Mouse (Mus musculus) midbrain, embryonic 11.5 days (tissue): ENCODE measurements at regions not wholly inside any gene's neighbourhood (a gene's known extent, or its start where the extent isn't known, plus 50 kb on each side); places are given as distances from the start of the nearest gene placed in this dataset.

Experiments
- ATAC-seq: fragments of 200-750 bp; cut with Nextera tagmentation; 2 replicates; pipeline ENCODE4 v1.8.0; 2017; ENCODE audit warnings: moderate TSS enrichment, moderate library complexity; ENCODE audit not compliant: low FRiP score
- DNase-seq: peaks from one replicate; pipeline ENCODE4 v3.0.0; 2015; ENCODE audit warnings: low spot score; ENCODE audit errors: missing footprints
- H3K27ac ChIP-seq: fragments of 300-500 bp; sonication (generic); 2 replicates; pipeline ENCODE4 v1.5.1; 2014; ENCODE audit warnings: low read depth, low read length
- H3K27me3 ChIP-seq: fragments of 300-500 bp; sonication (generic); 2 replicates; pipeline ENCODE4 v1.6.1; 2014; ENCODE audit warnings: mild to moderate bottlenecking, low read length, moderate library complexity, mixed read lengths; ENCODE audit not compliant: control insufficient read depth, insufficient read depth
- H3K36me3 ChIP-seq: fragments of 300-500 bp; sonication (generic); 2 replicates; pipeline ENCODE4 v1.6.1; 2014; ENCODE audit warnings: mild to moderate bottlenecking, low read length, moderate library complexity, mixed read lengths; ENCODE audit not compliant: control insufficient read depth, insufficient read depth
- H3K4me1 ChIP-seq: fragments of 300-500 bp; sonication (generic); 2 replicates; pipeline ENCODE4 v1.6.1; 2014; ENCODE audit warnings: low read length; ENCODE audit not compliant: control insufficient read depth, insufficient read depth
- H3K4me2 ChIP-seq: fragments of 300-500 bp; sonication (generic); 2 replicates; pipeline ENCODE4 v1.6.1; 2014; ENCODE audit warnings: mild to moderate bottlenecking, moderate library complexity
- H3K4me3 ChIP-seq: fragments of 300-500 bp; sonication (generic); 2 replicates; pipeline ENCODE4 v1.5.1; 2014; ENCODE audit warnings: low read depth, low read length
- H3K9ac ChIP-seq: fragments of 300-500 bp; sonication (generic); 2 replicates; pipeline ENCODE4 v1.6.1; 2014; ENCODE audit warnings: low read length
- H3K9me3 ChIP-seq: fragments of 300-500 bp; sonication (generic); 2 replicates; pipeline ENCODE4 v1.6.1; 2016; ENCODE audit warnings: low read length; ENCODE audit not compliant: control insufficient read depth
- WGBS: fragments of 180-500 bp; shearing (Covaris S2); extraction: QIAGEN DNeasy Blood & Tissue Kit; methylation state at CpG from one replicate; pipeline ENCODE4 v1.1.7; 2014; 5-methylcytosine and 5-hydroxymethylcytosine counted together

DNA sequence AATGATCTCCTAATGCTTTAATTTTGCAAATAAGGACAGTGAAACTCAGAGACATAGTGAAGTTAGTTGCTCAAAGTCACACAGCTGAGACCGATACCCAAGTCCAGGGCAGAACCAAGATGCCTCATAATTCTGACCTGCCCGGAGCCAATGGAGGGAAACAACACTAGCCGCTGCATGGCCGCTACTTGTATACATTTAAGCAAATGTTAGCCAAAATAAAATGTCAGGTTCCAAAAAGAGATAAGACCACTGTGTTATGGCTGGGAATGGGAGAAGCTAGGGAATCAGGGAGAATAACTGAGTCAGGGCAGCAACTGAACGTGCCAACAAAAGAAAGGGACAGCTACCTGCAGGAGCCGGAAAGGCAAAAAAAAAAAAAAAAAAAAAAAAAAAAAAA, 97.4 kb downstream of the Dad1 start:
- Histone ChIP-seq H3K27me3 (no peaks in the 10 kb centered on the region), H3K4me2 (no peak overlapping the region), H3K4me3 (no peak overlapping the region), H3K36me3 (no peaks in the 10 kb centered on the region), H3K9ac (no peak overlapping the region), H3K27ac (no peak overlapping the region), H3K9me3 (no peaks in the 10 kb centered on the region), H3K4me1 (no peaks in the 10 kb centered on the region)
- DNase-seq: peak; percentile 56
- no peak for ATAC-seq
- 90% methylated on average over 6 of the region's 6 CpGs for WGBS

DNA sequence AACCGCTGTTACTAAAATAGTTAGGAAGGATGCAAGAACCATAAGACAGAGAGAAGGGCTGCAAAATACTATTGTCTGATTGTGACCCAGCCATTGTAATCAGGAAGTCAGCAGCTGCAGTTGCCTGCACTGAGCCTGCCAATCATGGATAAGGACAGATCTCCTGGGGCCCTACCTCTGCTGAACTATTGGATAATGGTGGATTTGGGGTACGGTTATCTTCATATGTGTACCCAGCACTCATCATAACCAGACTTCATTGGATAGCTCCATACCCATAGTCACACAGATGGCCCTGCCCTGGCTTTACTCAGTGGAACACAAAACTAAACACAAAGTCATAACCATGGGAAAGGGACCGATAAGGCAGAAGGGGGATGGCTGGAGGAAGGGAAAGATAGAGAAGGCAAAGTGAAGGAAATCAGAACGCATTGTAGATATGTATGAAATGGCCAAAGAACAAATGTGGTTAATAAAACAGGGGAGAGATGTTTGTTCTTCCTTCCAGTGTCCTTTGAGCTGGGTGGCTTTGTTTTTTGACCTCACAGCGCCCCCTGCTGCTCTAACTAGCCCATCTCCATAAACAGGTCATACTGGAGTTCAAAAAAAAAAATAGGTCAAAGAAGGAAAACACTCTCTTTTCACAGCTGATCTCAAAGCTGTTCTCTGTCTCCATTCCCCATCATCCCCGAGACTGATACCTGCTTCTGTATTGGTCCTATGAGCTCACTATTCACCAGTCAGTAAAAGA, 101.2 kb downstream of the Dad1 start:
- Histone ChIP-seq H3K36me3 (no peaks in the 10 kb centered on the region), H3K27me3 (no peaks in the 10 kb centered on the region), H3K4me2 (no peak overlapping the region), H3K27ac (no peak overlapping the region), H3K9ac (no peak overlapping the region), H3K4me1 (no peaks in the 10 kb centered on the region), H3K4me3 (no peak overlapping the region), H3K9me3 (no peaks in the 10 kb centered on the region)
- WGBS: 48% methylated on average over 6 of the region's 6 CpGs
- peak; percentile 91 for DNase-seq
- ATAC-seq: peak; percentile 46; the same call in 1 of the 2 replicates

GRCm38 (mm10) chr14:54151921-54152320, 102.0 kb downstream of the Dad1 start:
- no peak overlapping the region for H3K27ac ChIP-seq
- H3K36me3 ChIP-seq: no peaks in the 10 kb centered on the region
- H3K9ac ChIP-seq: no peak overlapping the region
- no peaks in the 10 kb centered on the region for H3K9me3 ChIP-seq
- DNase-seq (peak; percentile 69), ATAC-seq (no peak)
- WGBS: 92% methylated on average over 2 of the region's 2 CpGs
- no peak overlapping the region for H3K4me3 ChIP-seq
- no peaks in the 10 kb centered on the region for H3K27me3 ChIP-seq
- no peaks in the 10 kb centered on the region for H3K4me1 ChIP-seq
- no peak overlapping the region for H3K4me2 ChIP-seq

DNA sequence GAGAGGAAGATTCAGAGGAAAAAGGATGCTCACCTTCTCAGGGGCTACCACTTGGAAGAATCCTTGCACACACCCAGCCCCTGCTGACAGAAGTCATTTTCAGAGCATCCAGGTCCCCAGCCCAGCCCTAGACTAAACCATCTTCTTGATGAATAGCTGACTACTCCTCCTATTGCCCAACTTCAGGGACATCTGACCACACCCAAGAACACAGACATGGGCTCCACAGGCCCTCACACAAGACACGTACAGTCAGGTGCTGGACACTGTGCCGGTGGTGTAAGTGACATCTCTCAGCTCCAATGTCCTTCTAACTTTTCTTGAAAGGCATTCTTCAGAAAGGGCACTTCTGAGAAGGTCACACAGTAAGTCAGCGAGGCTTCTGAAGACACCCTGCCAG, 102.6 kb downstream of the Dad1 start:
- H3K27ac ChIP-seq: no peak overlapping the region
- H3K9me3 ChIP-seq: no peaks in the 10 kb centered on the region
- H3K4me2 ChIP-seq: no peak overlapping the region
- peaks cover 2% of the 10 kb centered on the region for H3K4me1 ChIP-seq
- H3K36me3 ChIP-seq: no peaks in the 10 kb centered on the region
- no peak for ATAC-seq
- no peak overlapping the region for H3K4me3 ChIP-seq
- H3K9ac ChIP-seq: no peak overlapping the region
- no peaks in the 10 kb centered on the region for H3K27me3 ChIP-seq
- peak; percentile 53 for DNase-seq
- 91% methylated on average over 3 of the region's 3 CpGs for WGBS

GRCm38 (mm10) chr14:54150221-54150620, 103.7 kb downstream of the Dad1 start:
- Histone ChIP-seq H3K4me1 (peaks cover 8% of the 10 kb centered on the region), H3K4me2 (no peak overlapping the region), H3K9me3 (no peaks in the 10 kb centered on the region), H3K9ac (no peak overlapping the region), H3K27ac (no peak overlapping the region), H3K4me3 (no peak overlapping the region), H3K27me3 (no peaks in the 10 kb centered on the region), H3K36me3 (no peaks in the 10 kb centered on the region)
- DNase-seq: peak; percentile 60
- 84% methylated on average over 5 of the region's 5 CpGs for WGBS
- ATAC-seq: no peak

GRCm38 (mm10) chr14:54148626-54149025, 105.3 kb downstream of the Dad1 start:
- no peak overlapping the region for H3K4me2 ChIP-seq
- 89% methylated on average over 10 of the region's 10 CpGs for WGBS
- H3K9ac ChIP-seq: no peak overlapping the region
- H3K27me3 ChIP-seq: no peaks in the 10 kb centered on the region
- ATAC-seq (no peak), DNase-seq (peak; percentile 8)
- H3K27ac ChIP-seq: no peak overlapping the region
- H3K4me3 ChIP-seq: no peak overlapping the region
- no peaks in the 10 kb centered on the region for H3K36me3 ChIP-seq
- H3K9me3 ChIP-seq: no peaks in the 10 kb centered on the region
- peaks cover 8% of the 10 kb centered on the region for H3K4me1 ChIP-seq

DNA sequence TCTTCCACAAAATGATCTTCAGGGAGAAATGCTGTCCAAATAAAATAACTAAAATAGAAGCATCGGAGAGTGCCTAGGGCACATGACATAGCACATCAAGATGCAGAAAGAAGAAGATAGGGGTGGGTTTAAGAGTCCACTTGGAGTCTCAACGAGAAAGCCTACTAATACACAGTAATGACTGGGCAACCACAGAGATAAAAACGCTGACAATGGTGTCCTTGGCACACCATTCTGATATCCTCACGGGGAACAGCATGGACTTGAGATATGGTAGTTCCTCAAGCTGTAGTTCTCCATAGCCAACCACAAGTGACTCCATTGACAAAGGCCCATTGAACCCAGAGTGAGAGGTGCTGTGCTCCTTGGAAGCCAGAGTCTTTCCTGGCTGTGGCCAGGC, 105.8 kb downstream of the Dad1 start:
- H3K27ac ChIP-seq: no peak overlapping the region
- H3K36me3 ChIP-seq: no peaks in the 10 kb centered on the region
- H3K4me1 ChIP-seq: peaks cover 8% of the 10 kb centered on the region
- H3K9me3 ChIP-seq: no peaks in the 10 kb centered on the region
- ATAC-seq (no peak), DNase-seq (peak; percentile 68)
- H3K4me2 ChIP-seq: no peak overlapping the region
- 96% methylated on average over 4 of the region's 4 CpGs for WGBS
- no peaks in the 10 kb centered on the region for H3K27me3 ChIP-seq
- H3K4me3 ChIP-seq: no peak overlapping the region
- no peak overlapping the region for H3K9ac ChIP-seq

DNA sequence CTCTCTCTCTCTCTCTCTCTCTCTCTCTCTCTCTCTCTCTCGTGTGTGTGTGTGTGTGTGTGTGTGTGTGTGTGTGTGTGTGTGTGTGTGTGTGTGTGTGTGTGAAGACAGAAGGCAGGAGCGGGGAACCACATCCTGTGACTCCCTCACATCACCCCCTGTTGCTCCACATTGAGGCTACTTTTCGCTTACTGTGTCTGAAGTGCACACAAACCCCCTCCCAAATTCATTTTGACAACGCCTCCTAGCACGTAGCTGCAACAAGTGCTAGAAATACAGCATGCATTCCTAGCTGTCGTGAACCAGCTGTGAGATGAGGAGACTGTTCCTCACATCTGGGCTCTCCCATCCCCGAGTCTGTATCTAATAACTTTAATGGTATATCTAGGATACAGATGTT, 106.4 kb downstream of the Dad1 start:
- Histone ChIP-seq H3K9ac (no peak overlapping the region), H3K4me1 (peaks cover 8% of the 10 kb centered on the region), H3K4me3 (no peak overlapping the region), H3K27me3 (no peaks in the 10 kb centered on the region), H3K36me3 (no peaks in the 10 kb centered on the region), H3K27ac (no peak overlapping the region), H3K4me2 (no peak overlapping the region), H3K9me3 (no peaks in the 10 kb centered on the region)
- 88% methylated on average over 6 of the region's 7 CpGs for WGBS
- DNase-seq (peak; percentile 56), ATAC-seq (no peak)

GRCm38 (mm10) chr14:54145743-54146741, 107.9 kb downstream of the Dad1 start:
- H3K4me3 ChIP-seq: no peak overlapping the region
- no peaks in the 10 kb centered on the region for H3K9me3 ChIP-seq
- no peak overlapping the region for H3K27ac ChIP-seq
- ATAC-seq: peak; percentile 61
- 0 out of 2 replicates have a peak overlapping the region, but pooled peaks have one; percentile 3 for H3K4me2 ChIP-seq
- peak; percentile 85 for DNase-seq
- no peak overlapping the region for H3K9ac ChIP-seq
- no peaks in the 10 kb centered on the region for H3K27me3 ChIP-seq
- 30% methylated on average over 11 of the region's 11 CpGs for WGBS
- H3K36me3 ChIP-seq: no peaks in the 10 kb centered on the region
- H3K4me1 ChIP-seq: peaks cover 8% of the 10 kb centered on the region
